Mouse (Mus musculus): ENCODE measurements around the gene Eno2.

DNA sequence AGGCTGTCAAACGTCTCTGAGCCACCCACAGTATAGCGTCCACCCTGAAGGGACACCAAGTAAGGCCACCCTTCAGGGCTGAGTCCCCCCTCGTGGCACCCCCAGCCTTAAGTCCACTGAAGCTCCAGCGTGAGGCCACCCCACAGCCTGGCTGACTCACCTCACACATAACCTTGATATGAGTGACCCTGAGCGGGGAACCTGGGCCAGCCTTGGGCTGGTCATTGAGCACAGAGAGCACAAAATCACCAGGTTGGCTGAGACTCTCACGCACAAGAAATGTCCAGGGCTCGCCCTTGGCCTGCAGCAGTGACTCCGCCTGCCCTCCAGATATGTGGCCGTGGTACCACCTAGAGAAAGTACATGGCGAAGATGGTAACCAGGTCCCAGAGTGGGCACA lies 40.9 kb downstream of the Eno2 start:
- TF ChIP-seq GATA1 (IDR thresholded peaks at IDR 0.05; ENCODE audit: borderline replicate concordance, low read length) (no peak), FLI1 (IDR thresholded peaks at IDR 0.05; ENCODE audit: low read length) (no peak)
